Mouse (Mus musculus): ENCODE results near the gene R3hdm4. TPM values are rescaled to one million over a fixed set of nuclear protein-coding genes. Genes with fewer than 3 reads are reported as not detected.
A peak's percentile ranks its signal among the peaks of the same experiment; 100 is the strongest.

R3hdm4 gene
- polyA plus RNA-seq, 1 experiment from 2014 or later: 296 TPM

DNA sequence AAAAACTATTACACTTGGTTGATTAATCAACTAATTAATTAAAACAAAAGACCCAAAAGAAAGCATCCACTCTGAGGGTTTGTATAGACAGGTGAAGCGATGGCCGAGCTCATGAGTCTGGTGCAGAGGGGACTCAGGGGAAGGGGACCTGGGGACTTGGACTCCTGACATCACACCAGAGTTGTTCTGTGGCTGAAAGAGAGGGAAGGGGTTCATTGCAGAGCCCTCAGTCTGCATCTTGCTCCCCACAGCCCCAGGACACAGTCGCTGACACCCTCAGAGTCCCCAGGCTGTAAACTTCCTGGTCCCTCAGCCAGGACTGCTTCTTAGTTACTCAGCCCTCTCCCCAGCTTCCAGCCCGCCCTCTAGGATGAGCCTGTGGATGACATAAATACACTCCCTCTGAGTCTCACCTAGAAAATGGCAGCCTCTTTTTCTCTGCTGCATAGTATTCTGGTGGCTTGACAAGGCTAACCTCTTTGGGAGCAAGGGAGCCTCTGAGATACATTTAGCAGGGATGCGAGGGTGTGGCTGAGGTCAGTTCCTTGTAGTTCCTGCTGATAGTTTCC, 3.4 kb downstream of the R3hdm4 start:
- Histone ChIP-seq H3K9ac (peak overlapping the region; percentile 99), H3K4me2 (peak overlapping the region; percentile 77), H3K4me1 (peaks cover 55% of the 10 kb centered on the region), H3K36me3 (replicated peaks) (no peaks in the 10 kb centered on the region), H3K4me3 (peak overlapping the region; percentile 86), H3K27me3 (replicated peaks) (peaks cover 52% of the 10 kb centered on the region), H3K9me3 (no peaks in the 10 kb centered on the region), H3K27ac (no peak overlapping the region)
- no peak for ATAC-seq (replicated peaks)
- WGBS: 64% methylated on average over 5 of the region's 5 CpGs

DNA sequence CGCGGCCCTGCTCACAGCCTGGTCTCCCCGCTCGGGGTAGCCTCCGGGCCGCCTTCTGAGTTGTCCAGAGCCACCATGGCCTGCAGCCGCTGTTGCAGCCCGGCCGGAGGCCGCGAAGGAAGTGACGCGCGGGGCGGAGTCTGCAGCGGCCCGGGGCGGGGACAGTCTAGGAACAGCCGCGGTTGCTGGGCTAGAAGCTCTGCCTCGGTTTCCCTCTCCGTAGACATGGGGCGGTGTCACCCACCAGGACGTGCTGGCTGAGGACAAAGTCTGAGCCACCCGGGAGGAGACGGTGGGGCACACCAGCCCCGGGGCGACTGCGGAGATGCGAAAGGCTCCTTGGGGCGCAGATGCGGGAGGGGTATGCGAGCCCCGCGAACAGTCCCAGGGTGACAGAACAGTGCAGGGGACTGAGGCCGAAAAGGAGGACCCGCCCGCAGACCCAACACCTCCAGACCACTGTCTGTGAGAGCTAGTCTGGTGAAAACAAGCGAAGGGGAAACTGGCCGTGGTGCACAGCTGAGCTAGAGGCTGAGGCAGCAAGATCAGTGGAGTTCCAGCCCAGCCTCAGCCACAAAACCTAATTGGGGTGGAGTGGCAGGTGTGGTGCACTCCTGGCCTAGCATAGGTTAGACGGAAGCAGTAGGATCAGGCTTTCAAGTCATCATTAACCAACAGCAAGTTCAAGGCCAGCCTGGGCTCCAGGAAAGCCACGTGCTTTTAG, 4.0 kb downstream of the R3hdm4 start, which contains the start of gene Kiss1r:
TSS of gene Kiss1r (plus strand) at position 164 of the 724 bp plus-strand sequence.
- 2% methylated on average over 42 of the region's 42 CpGs for WGBS
- Histone ChIP-seq H3K27me3 (replicated peaks) (peaks cover 45% of the 10 kb centered on the region), H3K36me3 (replicated peaks) (no peaks in the 10 kb centered on the region), H3K9me3 (no peaks in the 10 kb centered on the region), H3K4me3 (peak within 1 kb of the TSS; percentile 86), H3K27ac (peak within 1 kb of the TSS; percentile 79), H3K4me2 (peak within 1 kb of the TSS; percentile 77), H3K9ac (peak within 1 kb of the TSS; percentile 99), H3K4me1 (peaks cover 55% of the 10 kb centered on the region)
- peak; percentile 87 for ATAC-seq (replicated peaks)

- Histone ChIP-seq H3K9me3 (no peaks in the 10 kb centered on the region), H3K4me3 (peak overlapping the region; percentile 86), H3K4me2 (peak overlapping the region; percentile 77), H3K36me3 (replicated peaks) (no peaks in the 10 kb centered on the region), H3K27ac (peak overlapping the region; percentile 79), H3K9ac (peak overlapping the region; percentile 99), H3K27me3 (replicated peaks) (peaks cover 37% of the 10 kb centered on the region), H3K4me1 (peaks cover 46% of the 10 kb centered on the region)
- ATAC-seq (replicated peaks): no peak
- 7% methylated on average over 8 of the region's 8 CpGs for WGBS
Observed at GRCm38 (mm10) chr10:79916081-79916480, 4.9 kb downstream of the R3hdm4 start.

DNA sequence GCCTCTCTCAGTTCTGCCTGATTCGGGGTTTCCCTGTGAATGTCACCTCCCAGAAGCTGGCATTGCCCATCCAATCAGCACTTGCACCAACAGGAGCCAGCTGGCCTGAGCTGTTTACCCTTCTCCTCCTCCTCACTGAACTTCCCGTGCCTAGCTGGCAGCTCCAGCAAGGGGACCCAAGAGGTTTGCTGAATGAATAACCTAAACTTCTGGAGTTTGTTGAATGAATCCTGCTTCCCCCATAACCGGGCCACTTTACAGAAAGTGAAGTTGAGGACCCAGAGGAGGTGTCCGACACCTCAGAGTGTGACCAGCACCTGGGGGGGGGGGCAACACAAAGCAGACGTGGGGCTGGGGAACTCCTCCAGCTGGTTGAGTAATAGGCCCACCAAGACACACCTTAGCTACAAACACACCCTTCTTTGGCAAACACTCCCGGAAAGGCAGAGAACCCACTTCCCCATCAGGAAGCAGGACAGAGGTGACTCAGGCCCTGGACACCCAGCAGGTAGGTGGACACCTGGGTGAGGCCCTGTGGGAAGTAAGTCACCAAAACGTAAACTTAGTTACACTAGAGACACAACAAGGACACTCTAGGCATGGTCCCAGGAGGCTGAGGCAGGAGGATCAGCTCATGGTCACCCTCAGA, 5.9 kb downstream of the R3hdm4 start:
- no peak for ATAC-seq (replicated peaks)
- H3K9me3 ChIP-seq: no peaks in the 10 kb centered on the region
- no peak overlapping the region for H3K4me3 ChIP-seq
- 77% methylated on average over 7 of the region's 7 CpGs for whole genome bisulfite sequencing
- peaks cover 40% of the 10 kb centered on the region for H3K4me1 ChIP-seq
- no peaks in the 10 kb centered on the region for H3K36me3 ChIP-seq (replicated peaks)
- no peak overlapping the region for H3K27ac ChIP-seq
- H3K4me2 ChIP-seq: 0 out of 2 replicates have a peak overlapping the region, but pooled peaks have one; percentile 77
- peaks cover 27% of the 10 kb centered on the region for H3K27me3 ChIP-seq (replicated peaks)
- H3K9ac ChIP-seq: no peak overlapping the region

DNA sequence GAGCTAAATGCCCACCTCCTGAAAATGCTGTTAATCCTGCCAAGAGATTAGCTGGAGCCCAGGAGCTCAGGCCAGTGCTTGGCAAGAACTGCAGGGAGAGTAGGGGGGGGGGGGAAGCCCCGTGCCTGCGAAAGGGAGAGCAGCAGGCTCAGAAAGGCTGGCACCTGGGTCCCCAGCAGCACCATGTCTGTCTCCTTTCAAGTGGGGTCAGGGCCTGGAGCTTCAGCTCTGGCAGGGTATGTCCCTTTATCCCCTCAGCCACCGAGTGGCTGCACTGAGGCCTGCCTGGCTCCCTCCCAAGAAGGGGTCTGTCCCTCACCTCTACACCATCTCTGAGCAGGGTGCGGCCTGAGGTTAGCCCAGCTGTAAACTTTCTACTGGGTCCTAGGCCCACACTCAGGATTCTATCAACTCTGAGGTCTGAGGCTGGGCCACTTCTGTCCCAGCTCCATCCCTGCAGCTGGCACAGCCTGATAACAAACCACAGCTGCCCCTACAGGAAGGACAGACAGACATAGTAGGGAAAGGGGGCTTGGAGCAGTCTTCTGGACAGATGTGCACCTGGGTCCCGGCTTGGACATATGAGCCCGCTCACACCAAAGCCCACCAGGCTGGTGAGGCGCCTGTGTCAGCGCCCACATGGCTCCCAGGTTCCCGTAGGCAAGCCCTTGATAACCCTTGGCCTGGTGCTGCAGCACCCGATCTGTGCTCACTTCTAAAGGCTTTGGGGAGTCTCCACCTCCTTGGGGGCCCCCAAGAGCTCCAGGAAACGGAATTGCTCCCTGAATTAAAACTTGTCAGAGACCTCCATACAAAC, 6.7 kb downstream of the R3hdm4 start:
- no peak for ATAC-seq (replicated peaks)
- H3K4me3 ChIP-seq: no peak overlapping the region
- no peak overlapping the region for H3K9ac ChIP-seq
- WGBS: 64% methylated on average over 11 of the region's 11 CpGs
- H3K27ac ChIP-seq: no peak overlapping the region
- peaks cover 19% of the 10 kb centered on the region for H3K27me3 ChIP-seq (replicated peaks)
- no peak overlapping the region for H3K4me2 ChIP-seq
- H3K36me3 ChIP-seq (replicated peaks): no peaks in the 10 kb centered on the region
- peaks cover 43% of the 10 kb centered on the region for H3K4me1 ChIP-seq
- H3K9me3 ChIP-seq: no peaks in the 10 kb centered on the region

DNA sequence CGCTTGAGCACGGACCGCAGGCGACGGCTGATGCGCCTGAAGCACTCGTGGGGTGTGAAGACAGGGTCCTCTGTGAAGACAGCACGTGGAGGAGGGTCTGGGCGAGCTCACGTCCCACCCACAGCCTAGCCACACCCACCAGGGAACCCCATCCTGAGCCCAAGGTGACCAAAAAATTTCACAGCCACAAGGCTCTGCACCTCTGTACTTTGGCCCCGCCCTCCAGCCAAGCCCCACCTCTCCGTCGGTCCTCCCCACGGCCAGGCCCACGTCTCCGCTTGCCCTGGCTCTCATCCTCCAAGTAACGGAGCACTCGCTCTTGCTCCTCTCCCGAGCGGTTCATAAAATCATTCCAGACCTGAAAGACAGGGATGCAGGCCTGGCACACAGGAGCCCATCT, 8.6 kb downstream of the R3hdm4 start:
- WGBS: 71% methylated on average over 20 of the region's 20 CpGs
- Histone ChIP-seq H3K4me3 (no peak overlapping the region), H3K27ac (no peak overlapping the region), H3K27me3 (replicated peaks) (peaks cover under 1% of the 10 kb centered on the region; the same call in 1 of the 2 replicates), H3K9me3 (no peaks in the 10 kb centered on the region), H3K4me1 (peaks cover 47% of the 10 kb centered on the region), H3K36me3 (replicated peaks) (no peaks in the 10 kb centered on the region), H3K4me2 (no peak overlapping the region), H3K9ac (no peak overlapping the region)
- no peak for ATAC-seq (replicated peaks)

DNA sequence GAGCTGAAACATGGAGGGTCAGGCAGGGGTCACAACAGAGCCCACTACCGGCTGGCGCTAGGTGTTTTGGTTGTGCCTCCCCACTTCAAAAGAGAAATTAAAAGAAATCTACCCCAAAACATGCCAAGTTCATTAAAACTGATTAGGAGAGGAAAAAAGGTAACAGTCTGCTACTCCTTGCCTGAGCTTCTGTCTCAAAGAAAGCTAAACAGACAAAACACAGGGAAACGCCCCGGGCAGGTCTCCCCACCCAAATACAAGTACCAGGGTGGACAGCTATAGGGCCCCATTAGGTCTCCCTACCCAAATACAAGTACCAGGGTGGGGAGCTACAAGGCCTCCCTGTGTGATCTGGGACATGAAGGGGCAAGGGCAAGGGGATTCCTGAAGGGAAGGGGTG, 10.5 kb downstream of the R3hdm4 start, which contains the start of gene Gm26602:
TSS of gene Gm26602 (plus strand) at position 301 of the 400 bp plus-strand sequence.
- H3K27ac ChIP-seq: peak within 1 kb of the TSS; percentile 99
- no peak for ATAC-seq (replicated peaks)
- H3K4me1 ChIP-seq: peaks cover 37% of the 10 kb centered on the region
- H3K27me3 ChIP-seq (replicated peaks): no peaks in the 10 kb centered on the region
- no peaks in the 10 kb centered on the region for H3K9me3 ChIP-seq
- H3K4me2 ChIP-seq: peak within 1 kb of the TSS; percentile 47; the same call in 1 of the 2 replicates
- H3K9ac ChIP-seq: no peak within 1 kb of the TSS
- 95% methylated on average over 4 of the region's 4 CpGs for WGBS
- H3K4me3 ChIP-seq: no peak within 1 kb of the TSS
- H3K36me3 ChIP-seq (replicated peaks): peaks cover under 1% of the 10 kb centered on the region; the same call in 1 of the 2 replicates

DNA sequence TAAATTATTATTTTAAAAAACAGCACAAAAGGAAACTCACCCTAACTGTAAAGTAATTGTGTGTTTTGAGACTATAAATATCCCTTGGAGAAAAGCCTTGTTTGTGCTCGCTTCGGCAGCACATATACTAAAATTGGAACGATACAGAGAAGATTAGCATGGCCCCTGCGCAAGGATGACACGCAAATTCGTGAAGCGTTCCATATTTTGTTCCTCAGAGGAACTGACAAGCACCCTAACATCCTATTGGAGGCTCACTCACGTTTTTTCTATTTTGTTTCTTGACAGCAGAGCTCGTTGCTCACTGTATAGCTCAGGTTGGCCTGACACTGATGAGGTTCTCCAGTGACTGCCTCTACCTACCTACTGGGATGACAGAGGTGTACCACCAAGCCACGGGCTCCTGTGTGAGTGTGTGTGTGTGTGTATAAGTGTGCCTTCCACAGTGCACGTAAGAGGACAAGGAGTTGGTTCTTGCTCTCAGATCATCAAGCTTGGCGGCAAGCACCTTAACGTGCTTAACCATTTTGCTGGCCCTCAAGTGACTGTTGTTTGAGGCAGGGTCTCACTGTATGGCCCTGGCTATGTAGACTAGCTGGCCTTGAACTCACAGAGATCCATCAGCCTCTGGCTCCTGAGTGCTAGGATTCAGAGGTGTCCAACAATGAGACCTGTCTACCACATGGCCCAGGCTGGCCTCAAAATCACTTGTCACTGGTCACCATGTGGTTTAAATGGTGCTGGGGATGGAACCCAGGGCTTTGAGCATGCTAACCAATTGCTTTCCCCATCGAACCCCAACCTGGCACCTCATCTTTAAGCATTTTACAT, 11.7 kb downstream of the R3hdm4 start:
- peak; percentile 65 for ATAC-seq (replicated peaks)
- Histone ChIP-seq H3K27me3 (replicated peaks) (no peaks in the 10 kb centered on the region), H3K4me2 (peak overlapping the region; percentile 47), H3K4me1 (peaks cover 25% of the 10 kb centered on the region), H3K4me3 (peak overlapping the region; percentile 83), H3K27ac (peak overlapping the region; percentile 99), H3K9ac (peak overlapping the region; percentile 92), H3K36me3 (replicated peaks) (peaks cover 12% of the 10 kb centered on the region), H3K9me3 (no peaks in the 10 kb centered on the region)
- WGBS: 22% methylated on average over 14 of the region's 14 CpGs

DNA sequence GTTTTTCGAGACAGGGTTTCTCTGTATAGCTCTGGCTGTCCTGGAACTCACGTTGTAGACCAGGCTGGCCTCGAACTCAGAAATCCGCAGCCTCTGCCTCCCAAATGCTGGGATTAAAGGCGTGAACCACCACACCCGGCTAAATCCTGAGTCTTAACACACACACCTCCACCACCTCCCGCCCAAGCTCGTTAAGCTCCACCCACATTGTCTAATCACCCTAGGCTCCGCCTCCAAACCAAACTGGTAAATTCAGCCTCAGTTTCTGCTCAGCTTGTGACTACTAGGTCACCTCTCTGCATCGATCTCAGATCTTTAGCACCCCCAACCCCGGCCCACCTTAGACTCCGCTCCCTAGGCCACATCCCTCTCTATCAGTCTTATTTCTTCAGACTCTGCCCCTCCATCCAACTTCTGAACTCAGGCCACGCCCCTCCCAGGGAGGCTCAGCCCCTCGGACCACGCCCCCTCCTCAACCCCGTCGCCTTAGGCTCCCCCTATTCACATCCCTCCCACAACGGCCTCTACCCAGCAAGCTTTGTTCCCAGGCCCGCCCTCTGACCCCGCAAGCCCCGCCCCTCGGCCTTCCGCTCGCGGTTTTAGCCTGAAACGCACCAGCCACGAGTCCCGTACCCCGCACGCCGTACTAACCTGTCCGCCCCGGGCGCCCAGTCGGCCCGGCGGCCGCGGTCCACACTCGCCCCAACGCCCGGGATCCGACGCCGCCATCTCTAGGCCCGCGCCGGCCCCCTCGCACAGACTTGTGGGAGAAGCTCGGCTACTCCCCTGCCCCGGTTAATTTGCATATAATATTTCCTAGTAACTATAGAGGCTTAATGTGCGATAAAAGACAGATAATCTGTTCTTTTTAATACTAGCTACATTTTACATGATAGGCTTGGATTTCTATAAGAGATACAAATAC, 12.6 kb downstream of the R3hdm4 start, which contains the start of gene Med16:
TSS of gene Med16 (minus strand) at position 757 of the 925 bp plus-strand sequence.
- Histone ChIP-seq H3K4me3 (peak within 1 kb of the TSS; percentile 83), H3K27me3 (replicated peaks) (no peaks in the 10 kb centered on the region), H3K4me1 (peaks cover 16% of the 10 kb centered on the region), H3K4me2 (peak within 1 kb of the TSS; percentile 47), H3K9me3 (no peaks in the 10 kb centered on the region), H3K36me3 (replicated peaks) (peaks cover 17% of the 10 kb centered on the region), H3K9ac (peak within 1 kb of the TSS; percentile 92), H3K27ac (peak within 1 kb of the TSS; percentile 99)
- ATAC-seq (replicated peaks): peak; percentile 89
- 3% methylated on average over 51 of the region's 52 CpGs for WGBS

- 95% methylated on average over 10 of the region's 10 CpGs for WGBS
Observed at GRCm38 (mm10) chr10:79907415-79907814, 13.6 kb downstream of the R3hdm4 start.

More at GRCm38 (mm10) chr10:79907415-79907814, 13.6 kb downstream of the R3hdm4 start:
- H3K4me1 ChIP-seq: peaks cover 14% of the 10 kb centered on the region
- peaks cover 17% of the 10 kb centered on the region for H3K36me3 ChIP-seq (replicated peaks)
- no peak overlapping the region; the same call in 1 of the 2 replicates for H3K4me2 ChIP-seq
- H3K9me3 ChIP-seq: no peaks in the 10 kb centered on the region
- ATAC-seq (replicated peaks): no peak
- H3K4me3 ChIP-seq: peak overlapping the region; percentile 83; the same call in 1 of the 2 replicates
- no peaks in the 10 kb centered on the region for H3K27me3 ChIP-seq (replicated peaks)
- 0 out of 2 replicates have a peak overlapping the region, but pooled peaks have one; percentile 26 for H3K27ac ChIP-seq
- H3K9ac ChIP-seq: no peak overlapping the region

Measured in midbrain, embryonic 15.5 days (tissue).